Mouse (Mus musculus) thymus, adult 2 months (tissue): ENCODE data around the gene Ifit1. TPM values are rescaled to one million over a fixed set of nuclear protein-coding genes. Genes with fewer than 3 reads are reported as not detected.
"Not testable (repeated sequence)": the region's sequence is repeated elsewhere in the genome, so short reads cannot be mapped to it uniquely, and the experiment has no call there.

Experiments used
- DNase-seq: peaks from one replicate; pipeline ENCODE4 v3.0.0; 2021
- H3K27ac ChIP-seq: fragments of 200-500 bp; 2 replicates; pipeline ENCODE4 v1.5.1; 2012; ENCODE audit warnings: low read length, control low read depth; ENCODE audit not compliant: control insufficient read depth, insufficient read depth
- H3K27me3 ChIP-seq: fragments of 200-500 bp; 2 replicates; pipeline ENCODE4 v1.6.1; 2012; ENCODE audit warnings: mild to moderate bottlenecking, low read length, moderate library complexity, mixed read lengths; ENCODE audit not compliant: control insufficient read depth, insufficient read depth
- H3K36me3 ChIP-seq: fragments of 200-500 bp; 2 replicates; pipeline ENCODE4 v1.6.1; 2012; ENCODE audit warnings: mild to moderate bottlenecking, low read length, moderate library complexity; ENCODE audit not compliant: control insufficient read depth, insufficient read depth
- H3K4me1 ChIP-seq: fragments of 200-500 bp; replicated peaks from 2 replicates; pipeline ENCODE4 v1.6.1; 2012; ENCODE audit warnings: low read length; ENCODE audit not compliant: control insufficient read depth, insufficient read depth
- H3K4me3 ChIP-seq: fragments of 200-500 bp; 2 replicates; pipeline ENCODE4 v1.5.1; 2012; ENCODE audit warnings: mild to moderate bottlenecking, low read length, control low read depth, moderate library complexity; ENCODE audit not compliant: control insufficient read depth, insufficient read depth
- CTCF ChIP-seq: fragments of 200-500 bp; IDR thresholded peaks from 2 replicates; pipeline ENCODE4 v1.5.1; 2012; ENCODE audit warnings: mild to moderate bottlenecking, control low read depth, low read length, moderate library complexity, borderline replicate concordance; ENCODE audit not compliant: control insufficient read depth, poor library complexity, insufficient read depth; ENCODE audit errors: extremely low read depth
- POLR2A ChIP-seq: fragments of 200-500 bp; IDR thresholded peaks from 2 replicates; pipeline ENCODE4 v1.6.1; 2012; ENCODE audit warnings: mild to moderate bottlenecking, low read length, control low read depth, moderate library complexity; ENCODE audit not compliant: control insufficient read depth, poor library complexity, insufficient read depth; ENCODE audit errors: extremely low read depth
- WGBS: fragments of 180-500 bp; shearing (Covaris S2); methylation state at CpG from one replicate; pipeline ENCODE4 v1.1.7; 2018; 5-methylcytosine and 5-hydroxymethylcytosine counted together
- polyA plus RNA-seq: library from polyadenylated mRNA; depleted of rRNA; stranded (reverse); fragments of >200 nt; gene quantifications from 2 replicates; pipeline ENCODE4 v1.2.3, GENCODE M21; 2012; rRNA removed

Gene Ifit1
- 10.0 and 13.2 TPM in 2 replicates for polyA plus RNA-seq

DNA sequence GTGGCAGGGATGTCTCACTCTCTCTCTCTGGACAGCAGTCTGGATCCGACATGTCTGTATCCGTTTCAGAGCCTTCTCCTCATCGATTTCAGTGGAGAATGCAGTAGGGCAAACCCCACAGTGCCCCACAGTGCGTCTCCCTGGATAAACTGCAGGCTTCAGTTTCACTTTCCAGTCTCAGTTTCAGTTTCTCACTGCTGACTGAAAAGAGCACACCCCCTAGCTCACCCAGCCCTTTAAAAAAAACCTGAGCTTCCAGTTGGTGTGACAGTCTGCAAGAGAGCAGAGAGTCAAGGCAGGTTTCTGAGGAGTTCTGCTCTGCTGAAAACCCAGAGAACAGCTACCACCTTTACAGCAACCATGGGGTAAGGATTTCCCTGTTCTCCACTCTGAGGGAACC lies at the start of gene Ifit1, which contains the start of gene Ifit1bl2:
TSS of gene Ifit1 (plus strand) at position 249 of the 400 bp plus-strand sequence.
TSS of gene Ifit1bl2 (minus strand) at position 121 of the 400 bp plus-strand sequence.
- Histone ChIP-seq H3K27ac (no peak within 1 kb of the TSS), H3K36me3 (no peaks in the 10 kb centered on the region), H3K27me3 (no peaks in the 10 kb centered on the region), H3K4me1 (0 out of 2 replicates have a peak, but pooled peaks cover 3% of the 10 kb centered on the region), H3K4me3 (peak within 1 kb of the TSS; percentile 25; the same call in 1 of the 2 replicates)
- WGBS = 4% methylated on average over 4 of the region's 4 CpGs
- TF ChIP-seq CTCF (no peak), POLR2A (no peak)
- DNase-seq = peak; percentile 20

DNA sequence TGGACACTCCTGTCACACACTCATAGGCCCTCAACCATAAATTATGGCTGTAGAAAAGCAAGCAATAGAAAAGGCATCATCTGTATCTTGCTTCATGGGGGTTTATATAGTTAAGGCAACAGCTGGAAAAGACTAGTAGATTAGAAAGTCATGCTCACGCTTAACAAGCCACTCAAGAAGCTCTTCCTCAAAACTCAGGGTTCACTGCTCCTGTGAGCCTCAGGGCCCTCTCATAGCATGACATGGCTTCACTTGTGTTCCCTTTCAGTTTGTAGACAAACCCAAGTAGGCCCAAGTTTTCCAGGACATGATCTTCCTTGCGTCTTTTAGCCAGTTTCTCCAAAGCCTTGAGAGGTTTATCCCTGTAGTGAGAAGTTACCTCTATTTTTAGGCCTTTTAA lies 47.2 kb upstream of the Ifit1 start:
- DNase-seq = no peak
- Histone ChIP-seq H3K27ac (no peak overlapping the region), H3K36me3 (no peaks in the 10 kb centered on the region), H3K4me3 (no peak overlapping the region), H3K4me1 (peaks cover 4% of the 10 kb centered on the region), H3K27me3 (no peaks in the 10 kb centered on the region)
- 97% methylated on average over 2 of the region's 2 CpGs for WGBS
- TF ChIP-seq CTCF = no peak
- no peak for TF ChIP-seq POLR2A

DNA sequence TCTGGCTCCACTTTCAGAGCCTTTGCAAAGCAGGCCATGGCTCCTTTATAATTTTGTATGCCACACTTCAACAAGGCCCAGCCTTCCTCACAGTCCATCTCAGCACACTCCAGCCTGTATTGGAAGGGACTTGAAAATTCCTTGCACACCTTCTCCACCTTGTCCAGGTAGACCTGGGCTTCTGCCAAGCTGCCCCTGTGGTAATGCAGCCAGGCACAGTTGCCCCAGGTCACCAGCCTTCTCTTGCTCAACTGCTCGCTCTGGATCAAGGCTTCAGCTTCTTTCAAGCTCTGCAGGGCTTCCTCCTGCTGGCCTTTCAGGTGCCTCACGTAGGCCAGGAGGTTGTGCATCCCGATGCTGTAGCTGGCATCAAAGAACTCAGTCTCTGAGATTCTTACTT lies 46.1 kb upstream of the Ifit1 start:
- not testable (repeated sequence) for H3K27me3 ChIP-seq
- 91% methylated on average over 3 of the region's 3 CpGs for WGBS

DNA sequence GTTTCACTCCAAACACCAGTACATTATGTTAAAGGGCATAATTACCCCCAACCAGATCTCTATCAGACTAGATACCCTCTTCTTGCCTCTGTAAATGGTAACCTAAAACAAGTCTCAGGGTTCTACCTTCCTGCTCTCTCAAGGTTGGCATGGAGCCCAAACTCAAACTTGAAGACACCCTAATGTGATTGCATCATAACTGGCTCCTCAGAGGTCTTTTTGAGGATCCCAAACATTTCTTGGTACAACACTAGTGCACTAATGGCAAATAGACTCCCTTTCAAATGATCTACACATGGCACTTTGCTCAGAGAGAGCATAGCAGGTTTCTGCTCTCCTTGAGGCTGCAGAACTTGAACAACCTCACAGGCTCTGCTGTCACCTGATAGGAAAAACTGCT lies 43.9 kb upstream of the Ifit1 start:
- DNase-seq = no peak
- peaks cover 6% of the 10 kb centered on the region for H3K4me1 ChIP-seq
- no peaks in the 10 kb centered on the region for H3K27me3 ChIP-seq
- H3K27ac ChIP-seq = no peak overlapping the region
- H3K4me3 ChIP-seq = no peak overlapping the region
- no peak for TF ChIP-seq POLR2A
- TF ChIP-seq CTCF = no peak
- no peaks in the 10 kb centered on the region for H3K36me3 ChIP-seq

More for the DNA sequence above, 46.1 kb upstream of the Ifit1 start:
- not testable (repeated sequence) for DNase-seq, H3K27ac ChIP-seq, H3K36me3 ChIP-seq, H3K4me1 ChIP-seq, H3K4me3 ChIP-seq

DNA sequence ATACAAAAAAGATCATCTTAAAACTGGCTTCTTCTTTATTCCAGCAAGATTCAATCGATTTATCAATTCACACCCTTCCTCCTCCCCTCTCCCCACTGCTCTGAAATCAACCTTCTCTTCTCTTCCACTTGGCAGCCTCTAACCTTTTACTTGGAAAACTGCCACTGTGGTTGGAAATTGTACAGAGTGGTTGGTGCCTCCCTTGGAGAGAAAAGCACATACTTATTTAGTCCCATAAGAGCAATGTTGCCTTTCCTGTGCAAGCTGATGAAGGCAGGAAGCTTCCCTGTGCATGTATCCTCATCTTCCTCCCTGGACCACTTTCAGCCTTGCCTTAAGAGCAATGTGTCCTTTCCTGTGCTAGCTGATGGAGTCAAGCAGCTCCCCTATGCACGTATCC lies 42.3 kb upstream of the Ifit1 start:
- Histone ChIP-seq H3K27me3 (no peaks in the 10 kb centered on the region), H3K27ac (no peak overlapping the region), H3K4me1 (peaks cover 9% of the 10 kb centered on the region), H3K36me3 (no peaks in the 10 kb centered on the region), H3K4me3 (no peak overlapping the region)
- WGBS = 87% methylated on average over 2 of the region's 2 CpGs
- DNase-seq = no peak
- TF ChIP-seq POLR2A (no peak), CTCF (no peak)

DNA sequence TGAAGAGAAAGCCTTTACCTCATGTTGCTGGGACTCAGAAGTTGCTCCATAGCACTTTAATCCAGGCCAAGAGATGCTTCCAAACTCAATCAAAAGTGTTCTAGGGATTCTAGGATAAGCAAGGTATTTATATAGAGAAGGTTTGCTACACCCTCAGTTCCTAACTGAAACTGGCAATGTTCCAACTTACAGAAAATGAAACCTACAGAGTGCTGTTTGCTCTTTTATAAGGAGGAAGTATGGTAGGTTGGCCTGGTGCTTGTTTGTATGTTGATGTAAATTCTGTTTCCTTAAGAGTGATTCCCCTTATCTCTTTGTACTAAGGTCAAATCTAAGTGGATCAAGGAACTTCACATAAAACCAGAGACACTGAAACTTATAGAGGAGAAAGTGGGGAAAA lies 41.4 kb upstream of the Ifit1 start:
- not testable (repeated sequence) for H3K4me3 ChIP-seq, H3K27me3 ChIP-seq, H3K4me1 ChIP-seq, H3K27ac ChIP-seq, H3K36me3 ChIP-seq, DNase-seq

DNA sequence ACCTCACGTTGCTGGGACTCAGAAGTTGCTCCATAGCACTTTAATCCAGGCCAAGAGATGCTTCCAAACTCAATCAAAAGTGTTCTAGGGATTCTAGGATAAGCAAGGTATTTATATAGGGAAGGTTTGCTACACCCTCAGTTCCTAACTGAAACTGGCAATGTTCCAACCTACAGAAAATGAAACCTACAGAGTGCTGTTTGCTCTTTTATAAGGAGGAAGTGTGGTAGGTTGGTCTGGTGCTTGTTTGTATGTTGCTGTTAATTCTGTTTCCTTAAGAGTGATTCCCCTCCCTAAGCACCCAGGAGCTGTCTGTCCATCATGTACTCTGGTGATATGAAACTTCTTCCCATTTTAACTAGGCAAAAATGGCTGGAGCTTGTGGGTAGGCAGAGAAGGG lies 38.8 kb upstream of the Ifit1 start, which contains the start of gene Ifit1bl1:
TSS of gene Ifit1bl1 (minus strand) at position 69 of the 400 bp plus-strand sequence.
- not testable (repeated sequence) for H3K36me3 ChIP-seq, H3K27me3 ChIP-seq, DNase-seq, H3K4me1 ChIP-seq, H3K4me3 ChIP-seq
- WGBS = 81% methylated on average over 1 of the region's 1 CpGs
- 0 out of 2 replicates have a peak within 1 kb of the TSS, but pooled peaks have one; percentile 23 for H3K27ac ChIP-seq
